Mouse (Mus musculus): ENCODE results near the gene Atp8a2. TPM values are rescaled to one million over a fixed set of nuclear protein-coding genes. Genes with fewer than 3 reads are reported as not detected.

Atp8a2 gene
- total RNA-seq, 2 experiments from 2014 or later: 0.50 to 0.71 TPM

GRCm38 (mm10) chr14:59806910-59807309 lies 390.1 kb downstream of the Atp8a2 start:
- TF ChIP-seq CTCF (IDR thresholded peaks at IDR 0.05): no peak
- no peak overlapping the region for H3K27ac ChIP-seq
- intact Hi-C loops (cut with DNase I): no loop called here
- DNase-seq: no peak
- H3K4me3 ChIP-seq: no peak overlapping the region

DNA sequence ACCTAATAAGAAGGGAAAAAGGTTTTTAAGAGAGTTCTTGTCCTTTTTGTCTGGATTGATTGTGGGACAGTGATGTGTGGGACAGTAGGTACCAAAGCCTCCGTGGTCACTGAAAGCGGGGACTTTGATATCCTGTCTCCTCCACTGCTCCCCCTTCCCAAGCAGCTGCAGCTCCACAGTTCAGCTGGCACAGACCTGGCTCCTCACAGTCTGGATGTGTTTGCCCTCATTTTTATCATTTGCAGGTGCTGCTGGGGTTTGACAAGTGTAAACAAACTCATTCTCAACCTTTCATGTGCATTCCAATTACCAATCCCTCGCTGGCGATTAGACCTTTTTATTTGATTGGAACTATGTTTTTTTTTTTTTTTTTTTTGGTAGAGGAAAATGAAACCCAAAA lies 390.8 kb downstream of the Atp8a2 start:
- intact Hi-C loops (cut with DNase I): no loop called here
- TF ChIP-seq CTCF (IDR thresholded peaks at IDR 0.05): no peak
- no peak for DNase-seq
- Histone ChIP-seq H3K27ac (no peak overlapping the region), H3K4me3 (no peak overlapping the region)

DNA sequence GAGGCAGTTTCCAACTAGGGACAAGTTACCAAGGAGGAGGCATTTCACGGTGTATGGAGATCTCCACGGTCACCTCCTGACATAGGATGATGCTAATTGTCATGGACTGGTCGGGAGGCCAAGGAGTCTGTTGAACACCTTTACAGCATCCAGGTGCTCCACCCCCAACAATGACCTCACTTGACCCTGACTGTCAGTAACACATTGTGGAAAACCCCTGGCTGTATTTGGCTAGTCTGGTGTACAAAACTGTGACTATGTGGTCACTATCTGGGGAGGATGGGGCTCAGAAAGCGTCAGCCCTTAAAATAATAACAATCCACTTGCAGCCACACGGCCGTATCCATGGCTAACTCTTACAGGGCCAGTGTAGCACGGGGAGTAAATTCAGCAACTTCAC lies 391.3 kb downstream of the Atp8a2 start:
- intact Hi-C loops (cut with DNase I): no loop called here
- no peak for DNase-seq
- Histone ChIP-seq H3K27ac (no peak overlapping the region), H3K4me3 (no peak overlapping the region)
- no peak for TF ChIP-seq CTCF (IDR thresholded peaks at IDR 0.05)

DNA sequence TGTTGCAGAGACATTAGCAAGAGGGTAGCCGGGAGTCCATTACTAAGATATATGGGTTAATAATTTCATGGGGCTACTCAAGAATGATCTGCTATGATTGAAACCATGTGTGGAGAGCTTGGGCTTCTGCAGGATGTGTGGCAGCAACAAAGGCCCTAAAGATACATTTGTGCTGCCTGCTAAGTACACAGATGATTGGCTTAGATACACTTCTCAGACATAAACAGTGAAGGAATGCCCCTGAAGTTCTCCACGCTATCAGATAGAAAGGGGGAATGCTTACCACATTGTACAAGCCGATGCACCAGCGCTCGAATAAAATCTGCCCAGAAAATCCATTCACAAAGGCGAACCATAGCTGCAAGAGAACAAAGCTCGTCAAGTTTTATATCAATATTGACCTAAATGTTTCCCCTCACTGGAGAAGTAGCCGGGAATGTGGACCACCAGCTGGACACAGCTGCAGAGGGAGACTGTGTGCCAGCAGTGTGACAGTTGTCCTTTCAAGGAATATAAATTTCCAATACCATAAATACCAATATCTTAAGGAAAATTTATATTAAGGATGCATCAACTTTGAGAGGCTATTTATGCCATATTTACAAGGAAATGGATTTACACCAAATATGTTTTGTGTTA lies 394.9 kb downstream of the Atp8a2 start:
- intact Hi-C loops (cut with DNase I): no loop called here
- no peak overlapping the region for H3K4me3 ChIP-seq
- no peak for TF ChIP-seq CTCF (IDR thresholded peaks at IDR 0.05)
- no peak overlapping the region for H3K27ac ChIP-seq
- DNase-seq: no peak

DNA sequence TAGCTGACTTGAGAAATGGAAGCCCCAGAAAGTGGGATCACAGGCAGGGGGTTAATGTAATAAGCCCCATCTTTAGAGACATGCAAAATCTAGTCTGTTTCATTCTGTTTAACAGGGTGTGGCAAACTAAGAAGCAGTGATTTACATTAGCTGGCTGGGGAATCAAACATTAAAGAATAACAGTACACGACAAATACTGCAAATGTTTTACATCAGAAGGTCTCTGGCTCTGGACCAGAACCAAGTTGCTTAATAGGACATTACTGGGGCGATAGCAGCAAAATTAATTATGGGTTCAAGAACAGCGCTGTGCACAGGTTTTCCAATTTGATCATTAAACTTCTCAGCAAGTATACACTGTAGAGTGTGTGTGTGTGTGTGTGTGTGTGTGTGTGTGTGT lies 397.5 kb downstream of the Atp8a2 start:
- no peak for DNase-seq
- Histone ChIP-seq H3K27ac (no peak overlapping the region), H3K4me3 (no peak overlapping the region)
- intact Hi-C loops (cut with DNase I): no loop called here
- TF ChIP-seq CTCF (IDR thresholded peaks at IDR 0.05): no peak

DNA sequence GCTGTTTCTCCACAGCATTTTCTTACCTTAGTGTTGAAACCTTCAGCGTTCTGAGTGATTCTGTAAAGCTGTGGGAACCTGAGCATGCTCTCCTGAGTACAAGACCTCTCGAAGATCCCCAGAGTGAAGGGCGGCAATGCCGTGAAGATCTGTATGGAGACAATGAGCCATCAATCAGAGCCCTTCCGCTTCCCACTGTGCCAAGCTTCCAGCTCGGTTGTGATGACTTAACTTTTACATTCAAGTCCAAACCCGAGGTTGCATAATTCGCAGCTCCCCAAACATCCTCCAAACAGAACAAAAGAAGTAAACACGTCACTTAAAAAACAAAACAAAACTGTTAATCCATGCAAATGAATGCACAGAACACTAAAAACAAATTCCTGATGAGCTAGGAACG lies 403.1 kb downstream of the Atp8a2 start:
- DNase-seq: no peak
- H3K4me3 ChIP-seq: no peak overlapping the region
- no peak overlapping the region for H3K27ac ChIP-seq
- intact Hi-C loops (cut with DNase I): no loop called here
- TF ChIP-seq CTCF (IDR thresholded peaks at IDR 0.05): no peak

DNA sequence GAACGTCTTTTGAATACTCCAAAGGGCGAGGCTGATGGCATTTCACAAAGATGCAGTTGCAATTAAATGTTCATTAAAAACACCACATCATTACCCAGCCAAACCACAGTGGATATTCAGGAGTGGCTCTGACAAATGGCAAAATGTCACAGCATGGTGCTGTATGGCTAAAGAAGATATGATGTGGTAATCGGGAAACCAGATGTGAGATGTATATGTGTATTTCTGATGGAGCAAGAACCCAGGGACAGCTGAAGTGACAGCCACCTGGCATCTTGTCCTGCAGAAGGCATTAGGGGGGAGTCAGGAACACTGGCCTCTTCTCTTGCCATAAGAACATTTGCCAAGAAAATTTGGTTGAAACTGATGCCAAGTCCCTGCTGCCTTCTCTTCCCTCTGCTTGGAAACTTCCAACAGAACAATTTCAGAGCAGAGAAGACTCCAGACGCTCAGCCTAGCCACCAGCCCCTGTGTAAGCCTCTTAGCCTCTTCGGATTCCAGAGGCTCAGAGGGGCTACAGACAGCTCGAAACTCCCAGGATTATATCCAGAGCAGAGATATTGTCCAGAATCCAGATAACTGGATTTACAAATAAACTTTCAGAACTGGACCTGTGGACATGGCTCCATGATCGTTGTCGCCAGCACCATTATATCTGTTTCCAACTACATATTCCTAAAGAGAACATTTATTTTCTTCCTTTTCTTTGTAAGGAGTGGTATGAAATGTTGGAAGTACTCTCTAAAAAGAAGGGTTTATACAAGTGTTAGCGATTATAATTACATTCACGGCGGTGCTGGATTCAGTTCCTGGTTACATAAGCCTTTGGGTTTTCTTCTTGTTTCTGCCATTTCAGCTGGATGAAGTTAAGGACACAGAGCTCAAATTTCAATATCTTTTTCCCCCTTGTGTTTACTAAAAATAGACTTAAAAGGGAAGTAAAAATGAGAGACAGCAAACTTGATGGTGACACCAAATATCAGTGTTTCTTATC lies 413.3 kb downstream of the Atp8a2 start:
- DNase-seq: no peak
- no peak for TF ChIP-seq CTCF (IDR thresholded peaks at IDR 0.05)
- intact Hi-C loops (cut with DNase I): no loop called here

DNA sequence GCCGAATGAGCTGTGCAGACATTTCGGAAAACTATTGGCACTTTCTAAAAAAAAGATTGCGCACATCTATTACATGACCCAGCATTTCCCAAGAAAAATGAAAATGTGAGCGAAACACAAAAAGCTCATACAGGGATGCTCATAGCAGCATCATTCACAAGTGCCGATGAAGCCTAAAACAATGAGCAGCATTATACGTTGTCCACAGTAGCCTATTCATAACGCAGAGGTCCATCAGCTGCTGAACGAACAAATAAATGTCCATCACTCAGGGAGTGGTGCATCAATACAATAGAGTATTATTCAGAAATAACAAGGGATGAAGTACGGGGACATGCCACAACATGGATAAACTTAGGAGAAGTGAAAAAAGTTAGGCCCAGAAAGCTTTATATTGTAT lies 416.6 kb downstream of the Atp8a2 start:
- no peak for TF ChIP-seq CTCF (IDR thresholded peaks at IDR 0.05)
- Histone ChIP-seq H3K4me3 (no peak overlapping the region), H3K27ac (no peak overlapping the region)
- intact Hi-C loops (cut with DNase I): no loop called here
- DNase-seq: no peak

More for the DNA sequence above, 413.3 kb downstream of the Atp8a2 start:
- H3K4me3 ChIP-seq: no peak overlapping the region
- H3K27ac ChIP-seq: no peak overlapping the region; the same call in 1 of the 2 replicates

- Histone ChIP-seq H3K27ac (no peak overlapping the region), H3K4me3 (no peak overlapping the region)
- no peak for DNase-seq
- no peak for TF ChIP-seq CTCF (IDR thresholded peaks at IDR 0.05)
- intact Hi-C loops (cut with DNase I): loop anchor here (5.0 kb wide), 1 partner anchor 180 kb away; no protein-coding TSS in a partner anchor
Measured at GRCm38 (mm10) chr14:59762227-59762626, 434.8 kb downstream of the Atp8a2 start.

DNA sequence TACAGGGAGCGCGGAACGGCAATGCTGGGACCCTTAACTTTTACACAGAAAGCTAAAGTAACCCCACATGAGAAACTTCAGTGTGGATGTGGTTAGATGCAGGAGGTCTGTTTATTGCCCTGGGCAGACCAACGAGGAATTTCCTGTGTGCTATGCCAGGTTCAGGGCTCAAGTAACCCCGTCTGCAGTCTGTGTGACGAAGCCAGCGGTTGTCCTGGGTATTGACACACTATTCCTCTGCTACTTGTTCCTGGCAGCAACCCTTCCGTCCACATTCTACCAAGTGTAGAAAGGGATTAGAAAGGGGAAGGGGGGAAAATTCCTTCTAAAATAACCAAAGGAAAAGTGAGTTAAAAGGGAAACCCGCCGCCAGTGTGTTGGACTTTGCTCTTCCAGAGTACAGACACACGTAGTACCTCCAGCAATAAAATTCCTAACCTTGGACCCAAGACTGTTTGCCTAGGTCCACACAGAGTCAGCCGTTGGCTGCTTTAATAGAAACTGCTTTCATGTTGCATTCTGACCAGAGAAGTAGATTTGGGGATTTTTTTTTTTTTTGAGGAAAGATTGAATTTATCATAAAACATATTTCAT lies 437.0 kb downstream of the Atp8a2 start:
- intact Hi-C loops (cut with DNase I): loop anchor here (5.0 kb wide), 1 partner anchor 182 kb away; no protein-coding TSS in a partner anchor
- peak; percentile 26 for TF ChIP-seq CTCF (IDR thresholded peaks at IDR 0.05)
- DNase-seq: peak; percentile 73
- Histone ChIP-seq H3K27ac (peak overlapping the region; percentile 64; the same call in 1 of the 2 replicates), H3K4me3 (peak overlapping the region; percentile 53)

DNA sequence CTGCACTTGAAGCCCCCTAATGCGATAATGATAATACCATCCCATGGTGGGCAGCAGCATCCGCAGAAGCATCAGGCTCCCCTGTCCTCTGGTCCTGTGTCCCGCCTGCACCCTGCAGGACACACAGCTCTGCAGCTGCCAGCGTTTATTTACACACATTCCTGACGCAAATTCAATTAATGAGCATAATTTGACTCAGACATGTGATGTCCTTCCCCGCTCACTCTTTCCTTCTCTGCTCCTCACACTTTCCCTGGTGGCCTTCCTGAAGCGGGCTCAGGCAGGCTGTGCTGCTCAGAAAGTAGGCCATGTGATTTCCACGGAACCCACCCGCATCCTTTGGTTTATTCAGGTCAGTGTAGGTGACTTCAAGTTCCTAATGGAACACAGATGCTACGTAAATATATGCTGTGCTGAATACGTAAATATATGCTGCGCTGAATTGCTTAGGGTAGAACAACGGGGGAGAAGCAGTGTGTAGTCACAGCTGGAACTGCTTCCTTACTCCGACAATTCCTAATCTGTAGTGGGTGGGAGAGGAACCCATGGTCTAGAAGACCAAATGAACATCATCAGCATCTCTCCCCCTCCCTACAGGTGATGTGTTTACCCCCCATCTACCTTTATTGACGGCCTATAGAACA lies 437.7 kb downstream of the Atp8a2 start:
- intact Hi-C loops (cut with DNase I): no loop called here
- H3K27ac ChIP-seq: 0 out of 2 replicates have a peak overlapping the region, but pooled peaks have one; percentile 64

GRCm38 (mm10) chr14:59752401-59752800 lies 444.6 kb downstream of the Atp8a2 start:
- intact Hi-C loops (cut with DNase I): no loop called here
- no peak for DNase-seq
- Histone ChIP-seq H3K4me3 (no peak overlapping the region), H3K27ac (no peak overlapping the region)
- no peak for TF ChIP-seq CTCF (IDR thresholded peaks at IDR 0.05)

More for the DNA sequence above, 437.7 kb downstream of the Atp8a2 start:
- no peak for TF ChIP-seq CTCF (IDR thresholded peaks at IDR 0.05)
- no peak for DNase-seq
- H3K4me3 ChIP-seq: no peak overlapping the region
